Mouse (Mus musculus): ENCODE results near the gene Pappa2.

Gene Pappa2

GRCm38 (mm10) chr1:158910661-158911060, 69.6 kb downstream of the Pappa2 start:
- no peak for DNase-seq (ENCODE audit: low read depth, low spot score)

- DNase-seq (ENCODE audit: low read depth, low spot score) = no peak
Measured at GRCm38 (mm10) chr1:158897339-158897738, 83.0 kb downstream of the Pappa2 start.

GRCm38 (mm10) chr1:158894441-158894840, 85.8 kb downstream of the Pappa2 start:
- no peak for DNase-seq (ENCODE audit: low read depth, low spot score)

GRCm38 (mm10) chr1:158875487-158875886, 104.8 kb downstream of the Pappa2 start:
- DNase-seq (ENCODE audit: low read depth, low spot score) = no peak

- DNase-seq (ENCODE audit: low read depth, low spot score) = no peak
Measured at GRCm38 (mm10) chr1:158874552-158875077, 105.7 kb downstream of the Pappa2 start.

- DNase-seq (ENCODE audit: low read depth, low spot score) = no peak
Measured at GRCm38 (mm10) chr1:158873631-158874030, 106.7 kb downstream of the Pappa2 start.

- DNase-seq (ENCODE audit: low read depth, low spot score) = no peak
Measured at GRCm38 (mm10) chr1:158871401-158871800, 108.9 kb downstream of the Pappa2 start.

GRCm38 (mm10) chr1:158860190-158860589, 120.1 kb downstream of the Pappa2 start:
- DNase-seq (ENCODE audit: low read depth, low spot score) = no peak

GRCm38 (mm10) chr1:158853936-158854882, 126.1 kb downstream of the Pappa2 start:
- DNase-seq (ENCODE audit: low read depth, low spot score) = peak; percentile 18

GRCm38 (mm10) chr1:158852836-158853567, 127.3 kb downstream of the Pappa2 start:
- DNase-seq (ENCODE audit: low read depth, low spot score) = no peak

- peak; percentile 17 for DNase-seq (ENCODE audit: low read depth, low spot score)
Measured at GRCm38 (mm10) chr1:158850459-158850858, 129.8 kb downstream of the Pappa2 start.

GRCm38 (mm10) chr1:158844604-158845003, 135.7 kb downstream of the Pappa2 start:
- DNase-seq (ENCODE audit: low read depth, low spot score) = peak; percentile 21

GRCm38 (mm10) chr1:158837151-158837550, 143.1 kb downstream of the Pappa2 start:
- no peak for DNase-seq (ENCODE audit: low read depth, low spot score)

- DNase-seq (ENCODE audit: low read depth, low spot score) = no peak
Measured at GRCm38 (mm10) chr1:158830152-158830551, 150.1 kb downstream of the Pappa2 start.

- no peak for DNase-seq (ENCODE audit: low read depth, low spot score)
Measured at GRCm38 (mm10) chr1:158827931-158828330, 152.4 kb downstream of the Pappa2 start.

- DNase-seq (ENCODE audit: low read depth, low spot score) = no peak
Measured at GRCm38 (mm10) chr1:158819676-158820075, 160.6 kb downstream of the Pappa2 start.

GRCm38 (mm10) chr1:158816479-158816878, 163.8 kb downstream of the Pappa2 start:
- no peak for DNase-seq (ENCODE audit: low read depth, low spot score)

GRCm38 (mm10) chr1:158811887-158812286, 168.4 kb downstream of the Pappa2 start:
- DNase-seq (ENCODE audit: low read depth, low spot score) = peak; percentile 5

- no peak for DNase-seq (ENCODE audit: low read depth, low spot score)
Measured at GRCm38 (mm10) chr1:158775486-158775885, 204.8 kb downstream of the Pappa2 start.

- peak; percentile 12 for DNase-seq (ENCODE audit: low read depth, low spot score)
Measured at GRCm38 (mm10) chr1:158773102-158773501, 207.2 kb downstream of the Pappa2 start.

- DNase-seq (ENCODE audit: low read depth, low spot score) = no peak
Measured at GRCm38 (mm10) chr1:158770756-158771155, 209.5 kb downstream of the Pappa2 start.

- no peak for DNase-seq (ENCODE audit: low read depth, low spot score)
Measured at GRCm38 (mm10) chr1:158770036-158770655, 210.1 kb downstream of the Pappa2 start.
